Mouse (Mus musculus): Measurements from ENCODE around the gene Tmem115. TPM values are rescaled to one million over a fixed set of nuclear protein-coding genes. Genes with fewer than 3 reads are reported as not detected.

The Tmem115 gene
- polyA plus RNA-seq, 1 experiment, result 0.88 TPM

- no peaks in the 10 kb centered on the region for H3K27me3 ChIP-seq (ENCODE audit: control insufficient read depth)
- H3K4me1 ChIP-seq (ENCODE audit: control insufficient read depth), result peaks cover 19% of the 10 kb centered on the region
- no peak overlapping the region for H3K4me3 ChIP-seq (replicated peaks)
- no peaks in the 10 kb centered on the region for H3K9me3 ChIP-seq (ENCODE audit: control insufficient read depth, low read length)
- H3K36me3 ChIP-seq (ENCODE audit: control insufficient read depth), result no peaks in the 10 kb centered on the region
- TF ChIP-seq GATA1 (IDR thresholded peaks at IDR 0.05; ENCODE audit: low read length), result no peak
- TF ChIP-seq TAL1 (IDR thresholded peaks at IDR 0.05; ENCODE audit: low read length), result no peak
Measured at GRCm38 (mm10) chr9:107496359-107496758, 37.4 kb upstream of the Tmem115 start.

DNA sequence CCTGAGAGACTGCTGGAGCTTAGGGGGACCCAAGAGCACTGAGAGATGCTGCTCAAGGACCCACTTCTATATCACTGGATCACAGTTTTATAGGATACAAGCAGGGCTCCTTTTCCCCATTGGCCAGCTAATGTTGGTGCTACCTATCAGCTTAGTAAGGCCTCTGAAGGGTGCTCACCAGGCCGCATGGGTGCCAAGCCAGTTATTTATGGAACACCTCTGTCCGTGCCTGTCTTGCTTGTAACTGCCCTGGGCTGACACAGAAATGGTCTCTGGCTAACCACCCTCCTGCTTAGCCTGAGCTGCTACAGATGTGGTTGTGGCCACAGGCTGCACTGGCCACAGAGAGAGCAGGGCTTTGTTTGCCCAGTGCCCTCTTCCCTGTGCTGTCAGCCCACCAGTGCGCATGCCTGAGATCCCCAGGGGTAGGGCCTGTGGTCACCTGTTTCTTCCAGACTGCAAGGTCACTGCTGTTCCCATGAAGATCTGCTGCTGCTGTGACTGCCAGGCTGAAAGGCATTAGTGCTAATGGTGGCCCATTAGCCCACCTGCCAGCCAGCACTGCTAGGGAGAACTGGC, 32.9 kb upstream of the Tmem115 start:
- no peak overlapping the region for H3K4me3 ChIP-seq (replicated peaks)
- peaks cover 16% of the 10 kb centered on the region for H3K4me1 ChIP-seq (ENCODE audit: control insufficient read depth)
- TF ChIP-seq GATA1 (IDR thresholded peaks at IDR 0.05; ENCODE audit: low read length), result no peak
- no peak for TF ChIP-seq TAL1 (IDR thresholded peaks at IDR 0.05; ENCODE audit: low read length)
- H3K9me3 ChIP-seq (ENCODE audit: control insufficient read depth, low read length), result no peaks in the 10 kb centered on the region
- no peaks in the 10 kb centered on the region for H3K27me3 ChIP-seq (ENCODE audit: control insufficient read depth)
- no peaks in the 10 kb centered on the region for H3K36me3 ChIP-seq (ENCODE audit: control insufficient read depth)

- Histone ChIP-seq H3K9me3 (ENCODE audit: control insufficient read depth, low read length) (no peaks in the 10 kb centered on the region), H3K4me3 (replicated peaks) (no peak overlapping the region), H3K4me1 (ENCODE audit: control insufficient read depth) (peaks cover 1% of the 10 kb centered on the region; the same call in 1 of the 2 replicates), H3K27me3 (ENCODE audit: control insufficient read depth) (no peaks in the 10 kb centered on the region), H3K36me3 (ENCODE audit: control insufficient read depth) (no peaks in the 10 kb centered on the region)
- TF ChIP-seq GATA1 (IDR thresholded peaks at IDR 0.05; ENCODE audit: low read length), result no peak
- no peak for TF ChIP-seq TAL1 (IDR thresholded peaks at IDR 0.05; ENCODE audit: low read length)
Measured at GRCm38 (mm10) chr9:107502131-107502846, 31.5 kb upstream of the Tmem115 start.

DNA sequence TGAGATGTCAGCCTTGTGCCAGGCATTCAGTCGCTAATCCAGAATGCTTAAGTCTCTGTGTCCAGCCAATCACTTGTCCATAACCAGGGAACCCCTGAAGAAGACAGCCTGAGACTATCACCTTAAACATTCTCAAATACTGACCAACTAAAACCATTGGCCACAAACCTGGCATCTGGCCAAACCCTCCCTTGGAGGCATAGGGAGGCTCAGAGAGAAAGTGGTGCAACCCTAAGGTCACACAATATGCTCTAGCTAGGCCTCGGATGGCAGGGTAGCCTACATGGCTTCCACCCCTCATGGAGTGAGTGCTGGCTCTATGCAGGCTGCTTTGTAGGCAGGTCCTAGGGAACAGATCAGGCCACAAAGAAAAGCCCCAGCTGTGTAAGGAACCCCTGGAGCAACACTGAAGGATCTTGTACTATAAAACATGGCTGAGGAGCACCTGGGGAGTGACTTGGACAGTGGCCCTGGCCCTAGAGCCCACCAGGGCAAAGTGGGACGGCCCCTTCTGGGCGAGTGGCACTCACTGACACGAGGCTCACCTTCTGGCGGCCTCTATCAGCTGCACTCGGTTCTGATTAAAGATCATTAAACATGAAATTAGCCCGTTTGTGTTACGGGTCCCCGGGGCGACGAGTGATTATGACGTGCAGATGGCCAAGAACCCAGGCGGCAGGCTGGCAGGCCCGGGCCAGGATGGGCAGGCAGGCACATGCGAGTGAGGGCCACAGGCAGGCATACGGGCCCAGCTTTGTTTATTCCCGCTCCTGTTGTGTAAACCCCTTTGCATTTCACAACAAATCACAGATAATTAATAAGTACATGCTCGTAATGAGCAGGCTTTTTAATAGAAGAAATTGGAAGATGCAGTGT, 28.8 kb upstream of the Tmem115 start:
- Histone ChIP-seq H3K4me1 (ENCODE audit: control insufficient read depth) (no peaks in the 10 kb centered on the region), H3K4me3 (replicated peaks) (no peak overlapping the region), H3K36me3 (ENCODE audit: control insufficient read depth) (no peaks in the 10 kb centered on the region), H3K27me3 (ENCODE audit: control insufficient read depth) (no peaks in the 10 kb centered on the region), H3K9me3 (ENCODE audit: control insufficient read depth, low read length) (no peaks in the 10 kb centered on the region)
- TF ChIP-seq GATA1 (IDR thresholded peaks at IDR 0.05; ENCODE audit: low read length), result no peak
- TF ChIP-seq TAL1 (IDR thresholded peaks at IDR 0.05; ENCODE audit: low read length), result no peak

DNA sequence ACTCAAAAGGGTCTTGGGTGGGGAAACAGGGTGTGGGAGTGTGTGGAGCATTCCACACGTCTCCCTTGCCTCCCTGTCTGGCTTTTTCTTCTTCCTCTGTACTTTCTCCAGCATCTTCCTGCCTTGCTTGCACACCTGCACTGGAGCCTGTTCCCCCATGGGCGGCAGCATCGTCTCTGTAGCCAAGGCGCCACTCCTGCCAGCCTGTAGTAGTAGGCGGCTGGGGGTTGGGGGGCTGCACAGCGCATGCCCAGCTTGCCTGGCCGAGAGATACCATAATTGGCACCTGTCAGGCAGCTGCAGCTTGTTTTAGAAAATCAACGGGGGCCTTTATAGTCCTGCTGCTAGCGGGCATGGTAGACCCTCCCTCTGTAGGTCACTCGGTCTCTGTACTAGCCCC, 25.5 kb upstream of the Tmem115 start:
- Histone ChIP-seq H3K4me3 (replicated peaks) (no peak overlapping the region), H3K27me3 (ENCODE audit: control insufficient read depth) (no peaks in the 10 kb centered on the region), H3K4me1 (ENCODE audit: control insufficient read depth) (no peaks in the 10 kb centered on the region), H3K36me3 (ENCODE audit: control insufficient read depth) (no peaks in the 10 kb centered on the region), H3K9me3 (ENCODE audit: control insufficient read depth, low read length) (no peaks in the 10 kb centered on the region)
- TF ChIP-seq GATA1 (IDR thresholded peaks at IDR 0.05; ENCODE audit: low read length) (no peak), TAL1 (IDR thresholded peaks at IDR 0.05; ENCODE audit: low read length) (no peak)

DNA sequence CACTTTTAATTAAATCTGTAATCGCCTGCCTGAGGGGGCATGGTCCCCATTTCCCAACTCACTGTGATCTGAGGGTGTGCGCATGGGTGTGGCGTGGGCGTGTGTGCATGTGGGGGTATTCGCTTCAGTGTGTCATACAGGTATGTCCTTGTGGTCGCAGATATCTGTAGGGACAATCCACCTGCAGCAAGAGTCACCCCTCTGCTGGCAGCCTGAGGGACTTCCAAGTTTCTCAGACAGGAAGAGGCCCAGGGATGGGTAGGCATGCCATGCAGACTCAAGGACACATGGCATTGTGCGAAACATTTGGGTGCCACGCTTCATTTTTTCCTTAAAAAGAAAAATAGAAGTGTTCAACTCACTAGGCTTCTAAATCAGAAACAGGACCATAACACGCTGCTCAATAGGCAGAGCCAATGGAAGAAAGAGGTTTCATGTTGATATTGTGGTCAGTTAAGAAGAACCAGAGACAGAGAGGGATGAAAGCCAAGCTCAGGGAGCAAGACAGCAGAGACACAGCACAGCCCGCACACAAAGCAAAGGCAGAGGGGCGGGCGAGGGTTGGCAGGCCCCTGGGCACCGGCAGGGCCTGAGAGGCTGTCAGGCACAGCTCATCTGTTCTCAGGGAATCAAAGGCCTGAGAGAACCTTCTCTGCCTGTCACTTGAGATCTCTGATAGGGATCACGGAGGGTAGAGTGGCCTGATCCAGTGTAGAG, 23.2 kb upstream of the Tmem115 start:
- TF ChIP-seq TAL1 (IDR thresholded peaks at IDR 0.05; ENCODE audit: low read length) (no peak), GATA1 (IDR thresholded peaks at IDR 0.05; ENCODE audit: low read length) (no peak)
- Histone ChIP-seq H3K4me1 (ENCODE audit: control insufficient read depth) (no peaks in the 10 kb centered on the region), H3K27me3 (ENCODE audit: control insufficient read depth) (0 out of 2 replicates have a peak, but pooled peaks cover 2% of the 10 kb centered on the region), H3K4me3 (replicated peaks) (no peak overlapping the region), H3K36me3 (ENCODE audit: control insufficient read depth) (no peaks in the 10 kb centered on the region), H3K9me3 (ENCODE audit: control insufficient read depth, low read length) (no peaks in the 10 kb centered on the region)

DNA sequence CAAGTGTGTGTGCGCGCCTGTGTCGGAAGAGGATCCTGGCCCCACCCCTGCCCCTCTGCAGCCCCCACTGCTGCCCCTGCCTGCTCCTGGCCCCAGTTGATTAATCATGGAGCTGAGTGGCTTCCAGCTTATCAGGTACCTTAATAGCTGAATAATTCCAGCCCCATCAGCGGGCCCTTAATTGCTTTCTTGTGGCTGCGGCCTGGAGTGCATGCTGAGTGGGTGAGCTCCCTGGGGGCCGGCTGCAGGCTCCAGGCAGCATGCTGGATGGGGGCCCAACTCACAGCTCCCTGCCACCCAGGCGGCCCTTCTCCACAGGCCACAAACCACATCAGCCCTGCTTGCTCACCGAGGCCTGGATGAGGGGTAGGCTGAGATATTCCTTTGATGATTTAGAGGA, 22.3 kb upstream of the Tmem115 start:
- H3K4me3 ChIP-seq (replicated peaks), result no peak overlapping the region
- TF ChIP-seq GATA1 (IDR thresholded peaks at IDR 0.05; ENCODE audit: low read length), result no peak
- no peak for TF ChIP-seq TAL1 (IDR thresholded peaks at IDR 0.05; ENCODE audit: low read length)
- H3K36me3 ChIP-seq (ENCODE audit: control insufficient read depth), result no peaks in the 10 kb centered on the region
- H3K9me3 ChIP-seq (ENCODE audit: control insufficient read depth, low read length), result no peaks in the 10 kb centered on the region
- H3K4me1 ChIP-seq (ENCODE audit: control insufficient read depth), result no peaks in the 10 kb centered on the region
- 0 out of 2 replicates have a peak, but pooled peaks cover 2% of the 10 kb centered on the region for H3K27me3 ChIP-seq (ENCODE audit: control insufficient read depth)

DNA sequence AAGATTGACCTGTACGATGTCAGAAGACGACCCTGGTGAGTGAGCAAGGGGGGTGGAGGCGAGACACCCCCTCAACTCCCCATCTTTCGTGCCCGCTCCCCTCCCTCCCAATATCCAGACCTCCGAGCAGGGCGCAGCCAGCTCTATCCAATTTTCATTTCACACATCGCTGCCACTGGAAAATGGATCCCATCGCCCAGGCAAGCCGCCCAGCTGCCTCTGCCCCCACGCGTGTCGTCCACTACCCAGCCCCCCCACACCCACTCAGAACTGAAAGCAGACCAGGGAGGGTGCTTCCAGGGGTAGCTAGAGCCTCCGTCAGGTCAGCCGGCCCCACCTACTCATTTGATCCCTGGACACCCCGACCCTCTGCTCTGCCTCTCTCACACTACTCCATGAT, 21.4 kb upstream of the Tmem115 start:
- Histone ChIP-seq H3K36me3 (ENCODE audit: control insufficient read depth) (no peaks in the 10 kb centered on the region), H3K4me3 (replicated peaks) (no peak overlapping the region), H3K4me1 (ENCODE audit: control insufficient read depth) (no peaks in the 10 kb centered on the region), H3K9me3 (ENCODE audit: control insufficient read depth, low read length) (no peaks in the 10 kb centered on the region), H3K27me3 (ENCODE audit: control insufficient read depth) (0 out of 2 replicates have a peak, but pooled peaks cover 2% of the 10 kb centered on the region)
- no peak for TF ChIP-seq TAL1 (IDR thresholded peaks at IDR 0.05; ENCODE audit: low read length)
- TF ChIP-seq GATA1 (IDR thresholded peaks at IDR 0.05; ENCODE audit: low read length), result no peak
